ENCODE assay signal across 9 mouse cellular contexts in the genomic region with DNA sequence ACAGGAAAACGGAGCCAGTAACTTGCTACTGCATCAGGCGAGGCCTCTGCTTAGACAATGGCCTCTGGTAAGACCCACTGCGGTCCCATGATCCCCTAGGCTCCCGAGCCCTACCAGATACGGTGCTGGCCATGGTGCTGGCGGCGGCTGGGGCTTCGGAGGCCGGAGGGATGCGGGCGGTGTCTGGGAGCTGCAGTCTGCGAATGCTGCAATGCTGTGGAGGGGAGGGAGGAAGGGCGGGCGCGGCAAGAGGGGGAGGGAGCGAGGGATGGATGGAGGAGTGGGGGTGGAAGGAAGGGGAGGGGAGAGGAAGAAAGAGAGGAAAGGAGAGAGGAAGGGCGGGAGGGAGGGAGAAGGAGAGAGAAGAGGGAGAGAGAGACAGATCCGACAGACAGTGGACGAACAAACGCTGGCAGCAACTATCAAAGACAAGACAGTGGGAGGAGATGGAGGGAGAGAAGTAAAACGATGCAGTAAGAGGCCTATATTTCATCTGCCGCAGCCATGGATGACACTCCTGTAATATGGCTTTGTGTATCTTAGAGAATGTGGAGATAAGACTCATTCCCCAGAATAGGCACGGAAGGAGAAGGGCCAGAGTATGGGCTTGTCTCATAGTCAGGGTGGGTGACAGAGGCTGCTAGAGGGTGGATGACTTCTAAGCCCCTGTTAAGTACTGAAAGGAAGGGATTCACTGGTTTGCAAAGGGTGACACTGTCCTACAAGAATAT. TPM values are rescaled to one million over a fixed set of nuclear protein-coding genes. Genes with fewer than 3 reads are reported as not detected.
DNase-seq lines count a peak whose midpoint lies in the region; ATAC-seq and TF ChIP-seq lines count a peak whose summit lies in the region.
"Had no signal": no experiment of that assay in that cellular context is flagged by ENCODE, and none has a peak within 500 bp of the region (broad histone marks: within the 10 kb centered on the region; RNA-seq: fewer than 3 reads in every experiment).

Stmn3 (minus strand) TSS at position 421 of the 731 bp plus-strand sequence.

- TF ChIP-seq POLR2A in heart, adult 2 months (IDR thresholded peaks at IDR 0.05; ENCODE audit: insufficient read depth, low read depth, low read length) = no peak

- H3K27me3 ChIP-seq in heart, adult 2 months (ENCODE audit: control insufficient read depth, insufficient read depth, low read length) = no peaks in the 10 kb centered on the region; the same call in 1 of the 2 replicates
- no peaks in the 10 kb centered on the region for H3K27me3 ChIP-seq in hindbrain, embryonic 16.5 days (replicated peaks; ENCODE audit: control insufficient read depth, insufficient read depth, low read length)
- H3K27me3 ChIP-seq in stomach, embryonic 14.5 days (ENCODE audit: control insufficient read depth, insufficient read depth, low read length) = peaks cover 16% of the 10 kb centered on the region

- no peaks in the 10 kb centered on the region for H3K4me1 ChIP-seq in heart, adult 2 months (ENCODE audit: control insufficient read depth, insufficient read depth, low read length)
- H3K4me1 ChIP-seq in hindbrain, embryonic 16.5 days (ENCODE audit: control insufficient read depth, insufficient read depth, low read depth, low read length) = peaks cover 18% of the 10 kb centered on the region
- H3K4me1 ChIP-seq in stomach, embryonic 14.5 days (ENCODE audit: control insufficient read depth, insufficient read depth, low read length) = no peaks in the 10 kb centered on the region

- H3K27ac ChIP-seq in heart, adult 2 months = no peak within 1 kb of the TSS
- H3K27ac ChIP-seq in hindbrain, embryonic 16.5 days (ENCODE audit: low read depth, low read length) = peak within 1 kb of the TSS; percentile 86
- H3K27ac ChIP-seq in stomach, embryonic 14.5 days (ENCODE audit: low read length) = no peak within 1 kb of the TSS
- H3K27ac ChIP-seq: liver, embryonic 14.5 days had no signal

- peak within 1 kb of the TSS; percentile 86 for H3K4me2 ChIP-seq in hindbrain, embryonic 16.5 days (ENCODE audit: low read length)
- H3K4me2 ChIP-seq in stomach, embryonic 14.5 days (replicated peaks; ENCODE audit: low read depth, low read length) = peak within 1 kb of the TSS; percentile 6; the same call in 1 of the 2 replicates

- ATAC-seq in frontal cortex, adult (ENCODE audit: low TSS enrichment) = peak; percentile 88
- peak; percentile 90 for ATAC-seq in hindbrain, embryonic 16.5 days
- peak; percentile 49; the same call in 1 of the 2 replicates for ATAC-seq in stomach, embryonic 14.5 days (ENCODE audit: insufficient number of reproducible peaks, insufficient read depth, low FRiP score, low read depth)

- peak; percentile 18 to 56 for DNase-seq in heart, adult 2 months
- no peak for DNase-seq in heart, adult 8-10 months (ENCODE audit: low spot score)
- peak; percentile 82 for DNase-seq in cerebellum, adult 9-10 months
- peak; percentile 36 to 63 for DNase-seq in left cerebral cortex, adult 8-10 months (ENCODE audit: low spot score in 2 of 2)
- peak; percentile 78 for DNase-seq in mesoderm, embryonic 11.5 days (ENCODE audit: low read depth, low spot score)

- H3K79me2 ChIP-seq in heart, adult 2 months (replicated peaks; ENCODE audit: control insufficient read depth, insufficient read depth, low read length) = no peaks in the 10 kb centered on the region

- no peak within 1 kb of the TSS for H3K9ac ChIP-seq in heart, adult 2 months (ENCODE audit: low read depth, low read length)
- H3K9ac ChIP-seq in hindbrain, embryonic 16.5 days (ENCODE audit: low read depth, low read length) = peak within 1 kb of the TSS; percentile 89
- no peak within 1 kb of the TSS for H3K9ac ChIP-seq in stomach, embryonic 14.5 days (replicated peaks; ENCODE audit: low read depth, low read length)
- H3K9ac ChIP-seq: liver, embryonic 14.5 days had no signal

- TF ChIP-seq CTCF in heart, adult 2 months (IDR thresholded peaks at IDR 0.05) = no peak

- no peaks in the 10 kb centered on the region for H3K9me3 ChIP-seq in hindbrain, embryonic 16.5 days (ENCODE audit: control insufficient read depth, low read length)
- H3K9me3 ChIP-seq in stomach, embryonic 14.5 days (ENCODE audit: control insufficient read depth, low read depth, low read length) = no peaks in the 10 kb centered on the region

- no peak for TF ChIP-seq EP300 in heart, adult 2 months (IDR thresholded peaks at IDR 0.05; ENCODE audit: insufficient read depth, low read depth, low read length)

- H3K4me3 ChIP-seq in heart, adult 2 months = peak within 1 kb of the TSS; percentile 23; the same call in 1 of the 2 replicates
- H3K4me3 ChIP-seq in hindbrain, embryonic 16.5 days (ENCODE audit: low read length) = peak within 1 kb of the TSS; percentile 73
- peak within 1 kb of the TSS; percentile 6 for H3K4me3 ChIP-seq in stomach, embryonic 14.5 days (ENCODE audit: low read depth, low read length)

- WGBS in heart, adult 2 months = 7% methylated on average over 22 of the region's 23 CpGs
- 2% methylated on average over 23 of the region's 23 CpGs for WGBS in hindbrain, embryonic 16.5 days
- WGBS in stomach, embryonic 14.5 days = 4% methylated on average over 23 of the region's 23 CpGs

- H3K36me3 ChIP-seq in heart, adult 2 months (ENCODE audit: control insufficient read depth, insufficient read depth, low read length) = no peaks in the 10 kb centered on the region
- H3K36me3 ChIP-seq in hindbrain, embryonic 16.5 days (ENCODE audit: control insufficient read depth, insufficient read depth, low read length) = no peaks in the 10 kb centered on the region
- H3K36me3 ChIP-seq in stomach, embryonic 14.5 days (ENCODE audit: control insufficient read depth, insufficient read depth, low read length) = no peaks in the 10 kb centered on the region

- intact Hi-C loops in heart, adult 2 months (cut with DNase I) = no loop called here

RNA-seq across cellular contexts. Expression of gene Stmn3, which starts in this region (rescaled TPM):
- total RNA-seq in heart, adult 2 months (2021) = under 1 TPM; 0.29 to 0.32 TPM
- 0.37 and 1.6 TPM in 2 replicates for polyA plus RNA-seq in heart, adult 2 months (2012; rRNA removed)
- under 1 TPM in 2 of 4 experiments, not detected in 2; 0.30 to 0.47 TPM for total RNA-seq in heart, adult 8-10 months (2022)
- 1,680 and 1,967 TPM in 2 replicates for polyA plus RNA-seq in hindbrain, embryonic 16.5 days (2015; fragmentation: Nextera tagmentation; extraction: Ambion mirVana)
- 100 to 1,000 TPM; 608 to 681 (median 642) TPM for total RNA-seq in left cerebral cortex, adult 8-10 months (2022)
- 51.9 and 54.8 TPM in 2 replicates for polyA plus RNA-seq in stomach, embryonic 14.5 days (2014; fragmentation: Nextera tagmentation; extraction: Ambion mirVana)

Comparison
In these comparisons a context has a peak if more than half of its experiments do, and no peak if none do; other contexts are left out.
1. RNA of gene Stmn3 (total RNA-seq): 608 to 681 TPM in left cerebral cortex, adult 8-10 months; 0.29 to 0.32 TPM in heart, adult 2 months and 0.30 to 0.47 TPM in heart, adult 8-10 months; every median in the first group is over 100 times any median in the second.
2. RNA of gene Stmn3 (polyA plus RNA-seq): 1,680 to 1,967 TPM in hindbrain, embryonic 16.5 days and 51.9 to 54.8 TPM in stomach, embryonic 14.5 days; 0.37 to 1.6 TPM in heart, adult 2 months; every median in the first group is over 10 times any median in the second.
3. RNA of gene Stmn3 (polyA plus RNA-seq): 1,680 to 1,967 TPM in hindbrain, embryonic 16.5 days; 51.9 to 54.8 TPM in stomach, embryonic 14.5 days; every median in the first group is over 10 times any median in the second.
4. H3K4me3 ChIP-seq: peak in every context shown above with its lines; median percentile 73 in hindbrain, embryonic 16.5 days; 23 in heart, adult 2 months; 6 in stomach, embryonic 14.5 days.
5. Peak in every context shown above with its lines, with median percentiles within 50 percentile points of each other: ATAC-seq.